Mouse (Mus musculus): ENCODE results near the gene Fundc2. TPM values are rescaled to one million over a fixed set of nuclear protein-coding genes. Genes with fewer than 3 reads are reported as not detected.

Gene Fundc2
- total and polyA plus RNA-seq, 3 experiments, result 4.7 to 197 (median 43.3) TPM

DNA sequence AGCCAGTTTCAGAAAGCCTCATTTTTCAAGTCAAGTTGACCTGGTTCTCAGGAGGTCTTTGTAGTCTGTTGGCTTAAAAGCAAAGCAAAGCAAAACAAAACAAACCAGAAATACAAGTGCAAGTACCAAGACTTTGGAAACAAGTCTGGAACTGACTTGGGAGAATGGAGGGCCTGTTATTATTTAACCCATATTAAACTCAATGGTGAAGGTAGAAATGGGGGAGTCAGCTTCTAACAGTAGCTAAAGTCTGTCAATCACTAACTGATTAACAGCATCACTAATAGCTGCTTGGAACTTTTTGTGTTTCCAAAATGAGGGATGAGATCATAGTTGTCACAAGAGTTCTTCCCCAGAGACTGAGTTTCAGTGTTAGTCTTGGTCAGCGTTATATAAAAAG is 17.3 kb downstream of the Fundc2 start:
- Histone ChIP-seq H3K27me3 (ENCODE audit: insufficient read depth, low read length) (no peaks in the 10 kb centered on the region), H3K36me3 (replicated peaks) (peaks cover 21% of the 10 kb centered on the region), H3K4me3 (ENCODE audit: low read depth, low read length) (no peak overlapping the region), H3K4me1 (ENCODE audit: insufficient read depth, low read depth, low read length) (peaks cover 15% of the 10 kb centered on the region), H3K9me3 (replicated peaks) (no peaks in the 10 kb centered on the region)
- DNase-seq (ENCODE audit: low spot score), result no peak
- no peak for ATAC-seq (ENCODE audit: extremely low read depth, insufficient number of reproducible peaks, low FRiP score, poor library complexity, severe bottlenecking)
- TF ChIP-seq POLR2AphosphoS5 (IDR thresholded peaks at IDR 0.05; ENCODE audit: insufficient replicate concordance, low read depth, low read length), result no peak
- no peak for TF ChIP-seq CTCF (IDR thresholded peaks at IDR 0.05; ENCODE audit: low read depth, low read length)
- TF ChIP-seq GATA2 (IDR thresholded peaks at IDR 0.05; ENCODE audit: borderline replicate concordance, low read depth, low read length), result no peak

DNA sequence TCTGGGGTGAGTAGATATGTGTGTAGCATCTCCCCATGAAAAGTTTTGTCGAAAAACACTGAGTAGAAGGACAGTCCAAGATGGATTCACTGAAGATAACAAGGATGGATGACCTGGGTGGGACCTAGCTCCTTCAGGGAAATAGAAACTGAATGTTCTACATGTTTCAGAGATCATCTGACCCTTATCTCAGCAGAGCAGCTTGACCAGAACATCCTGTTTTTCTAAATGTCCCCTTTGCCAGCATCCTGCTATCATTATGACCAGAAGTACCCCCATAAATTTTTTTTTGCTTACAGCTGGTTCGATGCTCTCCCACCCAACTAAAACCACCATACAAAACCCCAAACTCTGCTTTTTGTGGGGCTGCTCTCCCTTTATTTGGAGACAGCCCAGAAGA is 20.5 kb downstream of the Fundc2 start:
- peaks cover 6% of the 10 kb centered on the region for H3K36me3 ChIP-seq (replicated peaks)
- TF ChIP-seq TAL1 (conservative IDR thresholded peaks at IDR 0.05; ENCODE audit: low read depth, low read length) (peak; percentile 81), CTCF (IDR thresholded peaks at IDR 0.05; ENCODE audit: low read depth, low read length) (no peak)
- peaks cover 15% of the 10 kb centered on the region for H3K4me1 ChIP-seq (ENCODE audit: insufficient read depth, low read depth, low read length)
- ATAC-seq (ENCODE audit: extremely low read depth, insufficient number of reproducible peaks, low FRiP score, poor library complexity, severe bottlenecking) (peak; percentile 92), DNase-seq (ENCODE audit: low spot score) (no peak)
- H3K9me3 ChIP-seq (replicated peaks), result no peaks in the 10 kb centered on the region
- no peak overlapping the region for H3K4me3 ChIP-seq (ENCODE audit: low read depth, low read length)
- H3K27me3 ChIP-seq (ENCODE audit: insufficient read depth, low read length), result no peaks in the 10 kb centered on the region

- no peak for ATAC-seq (ENCODE audit: extremely low read depth, insufficient number of reproducible peaks, low FRiP score, poor library complexity, severe bottlenecking)
- Histone ChIP-seq H3K27me3 (ENCODE audit: insufficient read depth, low read length) (no peaks in the 10 kb centered on the region), H3K4me1 (ENCODE audit: insufficient read depth, low read depth, low read length) (peaks cover 15% of the 10 kb centered on the region), H3K9me3 (replicated peaks) (no peaks in the 10 kb centered on the region), H3K4me3 (ENCODE audit: low read depth, low read length) (no peak overlapping the region), H3K36me3 (replicated peaks) (peaks cover 6% of the 10 kb centered on the region)
- TF ChIP-seq TAL1 (conservative IDR thresholded peaks at IDR 0.05; ENCODE audit: low read depth, low read length), result no peak
- no peak for TF ChIP-seq CTCF (IDR thresholded peaks at IDR 0.05; ENCODE audit: low read depth, low read length)
- TF ChIP-seq GATA2 (IDR thresholded peaks at IDR 0.05; ENCODE audit: borderline replicate concordance, low read depth, low read length), result no peak
- TF ChIP-seq GATA1 (IDR thresholded peaks at IDR 0.05; ENCODE audit: borderline replicate concordance, low read length), result no peak
- no peak for TF ChIP-seq POLR2AphosphoS5 (IDR thresholded peaks at IDR 0.05; ENCODE audit: insufficient replicate concordance, low read depth, low read length)
- no peak for DNase-seq (ENCODE audit: low spot score)
These were observed 21.2 kb downstream of the Fundc2 start for GRCm38 (mm10) chrX:75403350-75403749.

DNA sequence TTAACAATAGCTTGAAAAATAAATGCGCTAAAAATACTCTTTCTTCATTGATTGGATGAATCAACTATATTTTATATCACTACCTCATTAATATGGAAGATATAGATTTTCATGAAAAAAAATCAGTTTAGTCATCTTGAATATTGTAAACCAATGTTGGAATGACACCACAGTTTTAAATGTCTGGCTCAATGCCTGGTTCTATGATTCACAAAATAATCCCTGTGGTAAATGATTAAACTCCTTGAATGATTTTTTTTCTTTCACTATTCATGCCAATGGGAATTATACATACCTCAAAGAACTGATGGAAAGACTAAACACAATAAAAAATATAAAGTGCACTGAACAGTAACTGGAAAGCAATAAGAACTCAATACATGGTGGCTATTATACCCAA is 27.5 kb downstream of the Fundc2 start:
- Histone ChIP-seq H3K27me3 (ENCODE audit: insufficient read depth, low read length) (no peaks in the 10 kb centered on the region), H3K36me3 (replicated peaks) (peaks cover 14% of the 10 kb centered on the region), H3K4me1 (ENCODE audit: insufficient read depth, low read depth, low read length) (0 out of 2 replicates have a peak, but pooled peaks cover 1% of the 10 kb centered on the region), H3K9me3 (replicated peaks) (no peaks in the 10 kb centered on the region), H3K4me3 (ENCODE audit: low read depth, low read length) (no peak overlapping the region)
- TF ChIP-seq CTCF (IDR thresholded peaks at IDR 0.05; ENCODE audit: low read depth, low read length) (no peak), POLR2AphosphoS5 (IDR thresholded peaks at IDR 0.05; ENCODE audit: insufficient replicate concordance, low read depth, low read length) (no peak), GATA2 (IDR thresholded peaks at IDR 0.05; ENCODE audit: borderline replicate concordance, low read depth, low read length) (no peak), GATA1 (IDR thresholded peaks at IDR 0.05; ENCODE audit: borderline replicate concordance, low read length) (no peak), TAL1 (conservative IDR thresholded peaks at IDR 0.05; ENCODE audit: low read depth, low read length) (no peak)
- DNase-seq (ENCODE audit: low spot score) (no peak), ATAC-seq (ENCODE audit: extremely low read depth, insufficient number of reproducible peaks, low FRiP score, poor library complexity, severe bottlenecking) (no peak)

DNA sequence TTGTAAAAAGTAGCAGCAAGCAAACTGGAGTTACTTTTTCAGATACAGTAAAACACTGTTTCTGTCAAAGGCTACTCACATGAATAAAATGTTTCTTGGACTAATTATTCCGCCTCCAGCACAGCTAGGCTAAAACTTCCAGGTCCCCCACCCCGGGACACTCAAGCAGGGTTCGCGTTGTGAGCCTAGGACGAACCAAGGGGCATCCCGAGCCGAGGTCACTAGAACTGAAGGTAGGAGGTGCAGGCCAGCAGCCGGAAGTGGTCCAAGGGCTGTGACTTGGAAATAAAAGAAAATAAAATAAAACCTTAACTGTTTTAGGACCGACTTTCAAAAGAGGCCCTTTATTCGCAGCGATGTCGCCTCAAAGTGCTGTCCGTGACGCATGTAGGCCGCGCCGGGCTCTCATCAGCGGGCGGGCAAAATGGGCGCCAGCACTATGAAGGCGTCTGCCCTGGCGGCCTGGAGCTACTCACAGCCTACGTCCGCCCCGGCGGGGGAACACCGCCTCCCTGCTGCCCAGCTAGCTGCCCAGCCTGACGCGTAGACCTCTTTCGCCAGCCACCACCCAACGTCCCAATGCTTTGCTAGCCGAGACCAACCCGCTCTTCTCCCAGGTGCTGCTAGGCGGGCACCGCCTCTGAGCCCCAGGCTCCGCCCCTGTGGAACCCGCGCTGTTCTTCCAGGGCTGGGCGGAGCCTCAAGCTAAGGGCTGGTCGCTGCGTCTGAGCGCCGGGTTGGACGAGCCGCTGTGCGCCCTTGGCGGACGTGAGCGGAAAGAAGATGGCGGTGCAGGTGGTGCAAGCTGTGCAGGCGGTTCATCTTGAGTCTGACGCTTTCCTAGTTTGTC is 34.0 kb downstream of the Fundc2 start, which contains the start of the genes Cmc4, Mtcp1 and Brcc3:
Gene Cmc4, minus strand, starts transcription at position 649 of the 850 bp plus-strand sequence.
Gene Mtcp1, minus strand, starts transcription at position 653 of the 850 bp plus-strand sequence.
Gene Brcc3, plus strand, starts transcription at position 693 of the 850 bp plus-strand sequence.
- ATAC-seq (ENCODE audit: extremely low read depth, insufficient number of reproducible peaks, low FRiP score, poor library complexity, severe bottlenecking) (peak; percentile 95), DNase-seq (ENCODE audit: low spot score) (peak; percentile 67)
- H3K36me3 ChIP-seq (replicated peaks), result peaks cover 10% of the 10 kb centered on the region
- no peaks in the 10 kb centered on the region for H3K27me3 ChIP-seq (ENCODE audit: insufficient read depth, low read length)
- peak within 1 kb of the TSS; percentile 77 for H3K4me3 ChIP-seq (ENCODE audit: low read depth, low read length)
- H3K4me1 ChIP-seq (ENCODE audit: insufficient read depth, low read depth, low read length), result peaks cover 5% of the 10 kb centered on the region; the same call in 1 of the 2 replicates
- no peak for TF ChIP-seq CTCF (IDR thresholded peaks at IDR 0.05; ENCODE audit: low read depth, low read length)
- no peak for TF ChIP-seq GATA1 (IDR thresholded peaks at IDR 0.05; ENCODE audit: borderline replicate concordance, low read length)
- no peak for TF ChIP-seq TAL1 (conservative IDR thresholded peaks at IDR 0.05; ENCODE audit: low read depth, low read length)
- no peak for TF ChIP-seq POLR2AphosphoS5 (IDR thresholded peaks at IDR 0.05; ENCODE audit: insufficient replicate concordance, low read depth, low read length)
- no peak for TF ChIP-seq GATA2 (IDR thresholded peaks at IDR 0.05; ENCODE audit: borderline replicate concordance, low read depth, low read length)
- H3K9me3 ChIP-seq (replicated peaks), result no peaks in the 10 kb centered on the region

Other genes with a start within 250 kb of the Fundc2 start
- not detected in 2 replicates for gene Smim9, start 218.6 kb upstream of the Fundc2 start, total RNA-seq (2014; fragmentation: Nextera tagmentation)
- not detected in 2 replicates for gene Smim9, start 218.6 kb upstream of the Fundc2 start, total RNA-seq (2017)
- not detected in 2 replicates for gene Smim9, start 218.6 kb upstream of the Fundc2 start, polyA plus RNA-seq (2012)
- 6.5 and 7.1 TPM in 2 replicates for gene F8, start 216 bp downstream of the Fundc2 start, total RNA-seq (2014; fragmentation: Nextera tagmentation)
- gene F8, start 216 bp downstream of the Fundc2 start, total RNA-seq (2017), result 2.4 and 4.5 TPM in 2 replicates
- gene F8, start 216 bp downstream of the Fundc2 start, polyA plus RNA-seq (2012), result 0.09 and 0.17 TPM in 2 replicates
- 25.4 and 38.8 TPM in 2 replicates for gene Cmc4, start 34.2 kb downstream of the Fundc2 start, total RNA-seq (2014; fragmentation: Nextera tagmentation)
- 19.4 and 20.5 TPM in 2 replicates for gene Cmc4, start 34.2 kb downstream of the Fundc2 start, total RNA-seq (2017)
- 4.6 and 4.8 TPM in 2 replicates for gene Cmc4, start 34.2 kb downstream of the Fundc2 start, polyA plus RNA-seq (2012)
- gene Mtcp1, start 34.2 kb downstream of the Fundc2 start, total RNA-seq (2014; fragmentation: Nextera tagmentation), result 23.9 and 24.9 TPM in 2 replicates
- gene Mtcp1, start 34.2 kb downstream of the Fundc2 start, total RNA-seq (2017), result 21.5 and 21.6 TPM in 2 replicates
- 0.84 and 0.99 TPM in 2 replicates for gene Mtcp1, start 34.2 kb downstream of the Fundc2 start, polyA plus RNA-seq (2012)
- gene Brcc3, start 34.2 kb downstream of the Fundc2 start, total RNA-seq (2014; fragmentation: Nextera tagmentation), result 54.8 and 55.0 TPM in 2 replicates
- 40.5 and 45.9 TPM in 2 replicates for gene Brcc3, start 34.2 kb downstream of the Fundc2 start, total RNA-seq (2017)
- 0.94 and 1.2 TPM in 2 replicates for gene Brcc3, start 34.2 kb downstream of the Fundc2 start, polyA plus RNA-seq (2012)
- 100 and 111 TPM in 2 replicates for gene Vbp1, start 131.9 kb downstream of the Fundc2 start, total RNA-seq (2014; fragmentation: Nextera tagmentation)
- gene Vbp1, start 131.9 kb downstream of the Fundc2 start, total RNA-seq (2017), result 136 TPM in 2 replicates
- 2.7 and 4.2 TPM in 2 replicates for gene Vbp1, start 131.9 kb downstream of the Fundc2 start, polyA plus RNA-seq (2012)
- not detected in 2 replicates for gene Rab39b, start 195.8 kb downstream of the Fundc2 start, total RNA-seq (2014; fragmentation: Nextera tagmentation)
- gene Rab39b, start 195.8 kb downstream of the Fundc2 start, total RNA-seq (2017), result 0.06 TPM in 1 of 2 replicates, not detected in the other
- gene Rab39b, start 195.8 kb downstream of the Fundc2 start, polyA plus RNA-seq (2012), result not detected in 2 replicates